ENCODE assay signal across 19 mouse cellular contexts in genomic region chr3:58240775-58241174, GRCm38 (mm10).
DNase-seq lines count a peak whose midpoint lies in the region; ATAC-seq and TF ChIP-seq lines count a peak whose summit lies in the region.
"Had no signal": no experiment of that assay in that cellular context is flagged by ENCODE, and none has a peak within 500 bp of the region (broad histone marks: within the 10 kb centered on the region; RNA-seq: fewer than 3 reads in every experiment).

No protein-coding gene starts in this region.

- H3K36me3 ChIP-seq in hindbrain, postnatal 0 days (ENCODE audit: insufficient read depth, low read length), result no peaks in the 10 kb centered on the region
- no peaks in the 10 kb centered on the region for H3K36me3 ChIP-seq in hindbrain, embryonic 12.5 days
- H3K36me3 ChIP-seq: embryonic facial prominence, embryonic 12.5 days; heart, embryonic 12.5 days; hindbrain, embryonic 10.5 days; hindbrain, embryonic 15.5 days had no signal

- no peaks in the 10 kb centered on the region; the same call in 1 of the 2 replicates for H3K9me3 ChIP-seq in hindbrain, postnatal 0 days (ENCODE audit: low read length)
- no peaks in the 10 kb centered on the region for H3K9me3 ChIP-seq in hindbrain, embryonic 12.5 days (replicated peaks)
- H3K9me3 ChIP-seq: embryonic facial prominence, embryonic 12.5 days; heart, embryonic 12.5 days; hindbrain, embryonic 10.5 days; hindbrain, embryonic 15.5 days had no signal

- no peak for DNase-seq in hindbrain, postnatal 0 days (ENCODE audit: low spot score)
- DNase-seq in layer of hippocampus, adult 2 months (ENCODE audit: low spot score in 2 of 2), result peak in 1 of 2 experiments; percentile 15
- peak; percentile 19 to 30 for DNase-seq in layer of hippocampus, postnatal 10 days (ENCODE audit: low spot score in 2 of 2)
- DNase-seq in urinary bladder, postnatal 36 days (ENCODE audit: low spot score in 2 of 2), result no peak
- DNase-seq in gastrocnemius, postnatal 14 days, result no peak
- DNase-seq: adrenal gland, adult 2 months; adrenal gland, postnatal 25 days; cerebellum, adult 2 months; cerebellum, postnatal 14 days; gastrocnemius, postnatal 25 days had no signal

- H3K4me1 ChIP-seq in hindbrain, postnatal 0 days (ENCODE audit: insufficient read depth, low read length), result no peaks in the 10 kb centered on the region
- H3K4me1 ChIP-seq in hindbrain, embryonic 12.5 days, result peaks cover 5% of the 10 kb centered on the region
- H3K4me1 ChIP-seq: embryonic facial prominence, embryonic 12.5 days; heart, embryonic 12.5 days had no signal

- 62% methylated on average over 4 of the region's 4 CpGs for WGBS in hindbrain, postnatal 0 days
- 82% methylated on average over 4 of the region's 4 CpGs for WGBS in hindbrain, embryonic 12.5 days

- no peak overlapping the region for H3K4me3 ChIP-seq in hindbrain, postnatal 0 days (ENCODE audit: low read length)
- H3K4me3 ChIP-seq in hindbrain, embryonic 12.5 days, result no peak overlapping the region
- no peak overlapping the region for H3K4me3 ChIP-seq in layer of hippocampus, adult 2 months
- H3K4me3 ChIP-seq: embryonic facial prominence, embryonic 12.5 days; heart, embryonic 12.5 days; hindbrain, embryonic 10.5 days; hindbrain, embryonic 15.5 days had no signal

- no peaks in the 10 kb centered on the region for H3K27me3 ChIP-seq in hindbrain, postnatal 0 days (ENCODE audit: insufficient read depth, low read length)
- H3K27me3 ChIP-seq in hindbrain, embryonic 12.5 days, result no peaks in the 10 kb centered on the region
- H3K27me3 ChIP-seq: CH12.LX; embryonic facial prominence, embryonic 12.5 days; heart, embryonic 12.5 days; hindbrain, embryonic 15.5 days; Patski had no signal

- no peak overlapping the region for H3K27ac ChIP-seq in hindbrain, postnatal 0 days
- no peak overlapping the region for H3K27ac ChIP-seq in hindbrain, embryonic 12.5 days
- peak overlapping the region; percentile 61; the same call in 1 of the 2 replicates for H3K27ac ChIP-seq in layer of hippocampus, adult 2 months
- H3K27ac ChIP-seq: embryonic facial prominence, embryonic 12.5 days; hindbrain, embryonic 10.5 days; hindbrain, embryonic 15.5 days had no signal

- TF ChIP-seq CTCF in hindbrain, postnatal 0 days (IDR thresholded peaks at IDR 0.05; ENCODE audit: low read depth), result no peak
- TF ChIP-seq CTCF in layer of hippocampus, adult 2 months (conservative IDR thresholded peaks at IDR 0.05), result no peak

- no peak overlapping the region for H3K4me2 ChIP-seq in hindbrain, postnatal 0 days (ENCODE audit: low read depth, low read length)
- no peak overlapping the region for H3K4me2 ChIP-seq in hindbrain, embryonic 12.5 days (replicated peaks)
- H3K4me2 ChIP-seq: embryonic facial prominence, embryonic 12.5 days; heart, embryonic 12.5 days; hindbrain, embryonic 15.5 days had no signal

- intact Hi-C loops in gastrocnemius, postnatal 14 days (cut with DNase I; ENCODE audit: low total_unique reads), result no loop called here

- no peak overlapping the region for H3K9ac ChIP-seq in hindbrain, postnatal 0 days (replicated peaks; ENCODE audit: low read length)
- H3K9ac ChIP-seq in hindbrain, embryonic 12.5 days, result no peak overlapping the region
- H3K9ac ChIP-seq: embryonic facial prominence, embryonic 12.5 days; heart, embryonic 12.5 days; hindbrain, embryonic 15.5 days had no signal

- 0 out of 2 replicates have a peak, but pooled peaks have one; percentile 53 for ATAC-seq in hindbrain, postnatal 0 days
- ATAC-seq in hindbrain, embryonic 12.5 days (ENCODE audit: low FRiP score), result no peak
- ATAC-seq in CD4-positive, CD25-positive, alpha-beta regulatory T cell, adult 4 months, result no peak
- ATAC-seq: forebrain, embryonic 16.5 days; Patski had no signal

Comparison
In these comparisons a context has a peak if more than half of its experiments do, and no peak if none do; other contexts are left out.
1. DNase-seq: peak in layer of hippocampus, postnatal 10 days (2 of 2); none in hindbrain, postnatal 0 days (single experiment), urinary bladder, postnatal 36 days (0 of 2) and gastrocnemius, postnatal 14 days (single experiment).